Mouse (Mus musculus) telencephalon, adult 2 months (tissue): ENCODE measurements around the gene Rprml.
"Not testable (repeated sequence)": the region's sequence is repeated elsewhere in the genome, so short reads cannot be mapped to it uniquely, and the experiment has no call there.

Experiments used
- DNase-seq: peaks from one replicate; pipeline ENCODE4 v3.0.0-alpha.2; 2011; ENCODE audit warnings: low read depth, low spot score

Rprml gene

DNA sequence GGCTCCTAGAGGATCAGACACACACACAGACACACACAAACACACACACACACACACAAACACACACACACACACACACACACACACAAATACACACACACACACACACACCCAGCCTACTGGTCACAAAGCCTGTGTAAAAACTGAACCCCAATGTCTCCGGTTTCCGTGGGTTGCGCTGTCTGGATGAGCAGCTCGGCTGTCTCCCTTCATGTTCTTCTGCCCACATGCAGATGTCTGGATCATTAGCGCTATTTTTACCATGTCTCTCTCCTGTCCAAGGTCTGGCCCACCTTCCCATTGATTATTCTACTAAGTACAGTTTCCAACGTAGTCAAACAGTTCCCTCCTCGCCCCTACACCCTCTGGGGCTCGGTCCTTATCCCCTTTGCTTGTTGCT lies 13.7 kb downstream of the Rprml start:
- peak; percentile 51 for DNase-seq

- peak; percentile 77 for DNase-seq
Observed at GRCm38 (mm10) chr11:103665695-103666094, 16.3 kb downstream of the Rprml start.

DNA sequence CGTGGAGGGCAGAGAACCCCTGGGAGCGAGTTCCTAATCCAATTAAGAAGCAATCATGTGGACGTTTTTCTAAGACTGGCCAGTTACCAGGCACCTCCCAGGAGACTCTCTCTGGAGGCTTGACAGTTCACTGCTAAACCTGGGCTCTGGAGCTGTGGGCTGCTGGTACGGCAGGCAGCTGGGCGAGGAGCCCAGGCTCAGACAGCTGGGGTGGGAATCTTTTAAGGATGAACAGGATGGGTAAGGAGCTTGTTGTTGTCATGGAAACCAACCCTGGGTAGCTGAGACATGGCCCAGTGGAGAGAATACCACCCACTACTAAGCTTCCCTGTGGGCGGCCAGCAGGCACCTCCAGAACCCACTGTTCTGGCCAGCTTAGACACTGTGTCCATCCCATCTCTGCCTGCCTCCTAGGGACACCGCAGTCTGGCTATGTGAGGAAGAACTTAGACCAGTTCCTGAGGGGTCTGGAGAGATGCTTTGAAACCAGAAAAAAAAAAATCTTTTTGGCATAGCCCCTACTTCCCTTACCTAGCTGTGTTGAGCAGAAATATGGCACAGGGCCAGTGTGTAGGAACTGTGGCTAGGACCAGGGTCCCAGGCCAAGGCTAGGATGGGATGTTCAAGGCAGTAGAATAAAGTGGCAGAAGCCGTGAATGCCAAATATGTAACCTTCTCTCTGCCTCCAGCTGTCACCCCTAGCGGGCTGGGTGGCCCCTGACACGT lies 17.0 kb downstream of the Rprml start:
- DNase-seq, result peak; percentile 97

DNA sequence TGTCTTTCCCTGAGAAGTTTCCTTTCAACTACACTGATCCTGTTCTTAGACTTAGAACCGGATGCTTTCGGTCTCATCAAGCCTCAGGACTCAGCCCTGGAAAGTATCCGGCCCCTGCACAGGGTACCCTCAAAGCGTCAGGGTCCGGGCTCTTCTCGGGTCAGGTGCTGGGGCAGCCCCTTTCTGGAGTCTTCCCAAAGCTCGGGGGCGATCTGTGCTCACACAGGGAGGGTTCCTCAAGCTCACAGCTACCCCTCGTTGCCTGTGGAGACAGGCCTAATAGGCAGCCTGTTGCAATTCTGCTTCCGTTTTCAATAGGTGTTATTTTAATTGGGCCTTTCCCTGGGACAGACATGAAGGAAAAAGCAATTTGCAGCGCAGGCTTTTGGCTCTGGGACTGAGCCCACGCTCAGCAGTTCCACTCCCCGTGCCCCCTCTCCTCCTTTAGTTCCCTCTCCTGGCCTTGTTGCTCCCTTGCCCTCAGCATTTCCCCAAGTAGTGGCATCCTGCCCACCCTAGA lies 17.6 kb downstream of the Rprml start:
- no peak for DNase-seq

DNA sequence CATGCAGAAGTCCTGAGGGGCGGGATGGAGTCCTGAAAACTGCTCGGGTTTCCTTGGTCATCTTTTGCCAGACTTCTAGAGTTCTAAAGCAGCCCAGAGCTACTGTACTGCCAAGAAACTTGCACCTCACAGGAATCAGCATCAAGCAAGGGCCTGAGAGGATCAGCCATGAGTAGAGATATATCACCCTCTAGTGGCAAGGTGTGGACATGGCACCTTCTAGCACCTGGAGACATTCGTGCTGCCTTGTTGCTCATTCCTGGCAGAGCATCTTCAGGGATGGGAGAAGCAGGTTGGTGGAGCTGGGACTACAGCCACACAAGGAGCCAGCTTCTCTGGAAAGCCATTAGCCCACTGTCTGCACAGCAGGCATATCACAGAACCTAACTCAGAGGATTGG lies 26.2 kb downstream of the Rprml start:
- peak; percentile 71 for DNase-seq

GRCm38 (mm10) chr11:103677042-103677441 lies 27.7 kb downstream of the Rprml start:
- DNase-seq, result not testable (repeated sequence)

DNA sequence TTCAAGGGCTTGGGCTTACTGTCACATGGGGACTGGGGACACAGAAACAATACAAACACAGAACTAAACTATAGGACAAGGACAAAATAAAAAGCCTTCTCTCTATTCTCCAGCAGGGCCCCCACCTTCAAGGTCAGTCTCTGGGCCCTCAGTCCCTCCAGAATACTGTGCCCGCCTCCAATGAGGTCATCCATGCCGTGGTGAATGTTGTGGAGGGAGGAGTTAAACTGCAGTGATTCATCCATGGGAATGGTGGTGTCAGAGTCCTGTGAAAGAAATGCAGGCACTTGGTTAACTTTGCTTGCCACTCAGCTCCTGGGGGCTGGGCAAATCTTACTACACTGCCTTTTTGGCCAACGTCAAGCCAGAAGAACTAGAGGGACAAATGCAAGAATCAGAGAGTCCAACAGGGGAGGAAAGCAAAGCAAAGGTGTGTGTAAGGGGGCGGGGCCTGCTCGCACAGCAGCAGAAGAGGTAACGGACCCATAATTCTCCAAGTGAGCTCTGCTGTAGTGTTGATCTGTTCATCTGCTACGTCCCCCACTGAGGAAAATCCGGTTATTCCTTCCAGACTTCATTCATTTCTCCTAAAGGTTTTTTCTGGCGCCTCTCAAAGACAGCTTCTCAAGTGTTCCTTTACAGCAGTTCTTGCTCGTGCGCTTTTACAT lies 34.4 kb downstream of the Rprml start:
- no peak for DNase-seq

DNA sequence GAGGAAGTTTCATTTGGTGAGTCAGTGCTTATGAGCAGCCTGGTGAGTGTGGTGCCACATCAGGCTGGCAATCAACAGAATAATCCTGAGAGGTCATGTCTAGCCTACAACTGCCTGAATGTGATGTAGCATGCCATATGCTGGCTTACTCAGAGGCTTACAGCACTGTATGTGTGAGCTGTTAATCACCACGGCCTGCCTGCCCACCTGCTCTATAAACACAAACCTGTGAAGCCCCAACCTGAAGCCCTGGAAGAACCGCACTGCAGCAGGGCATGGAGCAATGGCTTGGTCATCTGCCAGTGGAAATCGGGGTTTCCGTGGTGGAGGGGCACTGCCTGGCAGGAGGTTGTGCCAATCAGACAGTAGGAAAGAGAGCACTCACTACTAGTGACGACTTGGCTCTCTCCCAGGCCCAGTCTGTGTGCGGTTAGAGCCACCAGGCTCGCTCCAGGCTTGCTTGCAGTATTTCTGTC lies 35.9 kb downstream of the Rprml start:
- DNase-seq, result peak; percentile 58

GRCm38 (mm10) chr11:103686706-103687105 lies 37.3 kb downstream of the Rprml start:
- no peak for DNase-seq

DNA sequence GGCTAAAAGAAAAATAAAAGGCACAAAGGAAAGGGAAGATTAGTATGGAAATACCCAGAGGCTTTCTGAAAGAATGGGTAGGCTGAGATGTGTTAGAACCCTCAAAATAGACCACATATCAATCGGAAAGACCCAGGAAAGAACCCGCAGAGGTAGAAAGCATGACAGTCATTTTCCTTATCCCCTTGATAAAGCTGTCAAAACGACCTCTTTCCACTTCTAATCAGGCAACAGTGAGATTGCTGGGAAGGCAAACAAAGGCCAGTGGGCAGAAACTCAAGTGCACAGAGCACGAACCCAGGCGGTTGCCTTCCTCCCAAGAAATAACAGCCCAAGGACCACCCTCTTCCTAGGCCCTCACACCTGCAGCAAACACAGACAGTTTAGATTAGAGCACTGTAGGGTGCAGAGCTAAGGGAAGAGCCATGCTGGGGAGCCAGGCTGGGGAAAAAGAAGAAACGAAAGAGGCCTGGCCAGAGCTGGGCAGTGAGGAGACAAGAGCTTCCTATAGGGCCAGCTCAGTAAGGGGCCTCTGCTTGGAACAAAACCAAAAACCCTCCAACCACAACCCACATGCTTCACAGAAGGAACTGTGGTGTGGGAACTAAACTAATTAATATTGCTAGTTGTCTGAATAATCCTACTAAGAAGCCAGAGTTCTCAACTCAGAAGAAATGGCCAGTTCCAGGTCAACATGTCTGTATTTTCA lies 39.1 kb downstream of the Rprml start:
- no peak for DNase-seq

GRCm38 (mm10) chr11:103688980-103689378 lies 39.6 kb downstream of the Rprml start:
- no peak for DNase-seq

GRCm38 (mm10) chr11:103691036-103691435 lies 41.7 kb downstream of the Rprml start:
- no peak for DNase-seq

DNA sequence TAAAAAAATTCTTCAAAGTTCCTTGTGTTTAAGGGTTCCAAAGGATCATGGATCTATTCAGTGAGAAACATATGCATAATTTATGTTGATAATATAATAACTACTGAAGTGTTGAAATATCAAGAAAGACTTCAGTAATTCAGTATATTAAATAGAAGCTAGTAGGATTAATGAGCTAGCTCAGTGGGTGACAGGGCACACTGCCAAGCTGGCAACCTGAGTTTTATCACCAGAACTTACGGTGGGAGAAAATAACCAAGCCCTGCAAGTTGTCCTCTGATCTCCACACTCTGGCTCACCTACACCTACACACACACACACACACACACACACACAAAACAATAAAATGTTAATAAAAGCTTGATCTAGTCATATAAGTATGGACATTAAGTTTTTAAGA lies 43.9 kb downstream of the Rprml start:
- no peak for DNase-seq

GRCm38 (mm10) chr11:103696851-103697564 lies 47.6 kb downstream of the Rprml start:
- DNase-seq, result no peak

DNA sequence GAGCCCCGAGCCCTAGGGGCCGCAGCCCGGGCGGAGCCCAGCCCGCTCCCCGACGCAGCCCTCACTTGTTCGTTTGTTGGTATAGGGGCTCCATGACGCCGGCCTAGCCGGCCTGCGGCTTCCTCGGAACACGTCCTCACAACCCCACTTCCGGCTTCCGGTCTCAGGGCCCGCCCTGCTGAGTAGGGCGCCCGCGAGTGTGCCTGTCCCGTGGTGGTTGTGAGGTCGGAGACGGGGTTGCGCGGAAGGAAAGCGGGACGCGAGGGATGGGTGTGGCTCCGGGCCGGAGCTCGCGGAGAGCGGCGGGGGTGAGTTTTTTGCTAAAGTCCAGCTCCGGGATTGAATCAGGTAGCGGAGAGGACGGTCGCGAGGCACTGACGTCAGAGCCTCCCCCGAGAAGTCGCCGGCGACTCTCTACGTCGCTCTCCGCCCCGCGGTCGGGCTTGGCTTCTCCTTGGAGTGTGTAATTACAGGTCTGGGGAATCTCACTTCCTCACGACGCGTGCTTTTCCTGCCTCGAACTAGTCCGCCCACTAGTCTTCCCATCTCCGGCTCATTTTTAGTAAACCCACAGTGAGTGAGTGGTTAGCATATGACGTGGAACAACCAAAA lies 48.3 kb downstream of the Rprml start, which contains the start of gene Gosr2:
Gene Gosr2, minus strand, starts transcription at position 334 of the 612 bp plus-strand sequence.
- peak; percentile 92 for DNase-seq

- DNase-seq, result no peak
Observed at GRCm38 (mm10) chr11:103698226-103698625, 48.9 kb downstream of the Rprml start.
